Mouse (Mus musculus): ENCODE measurements at regions not wholly inside any gene's neighbourhood (a gene's known extent, or its start where the extent isn't known, plus 50 kb on each side); places are given as distances from the start of the nearest gene placed in this dataset.

DNA sequence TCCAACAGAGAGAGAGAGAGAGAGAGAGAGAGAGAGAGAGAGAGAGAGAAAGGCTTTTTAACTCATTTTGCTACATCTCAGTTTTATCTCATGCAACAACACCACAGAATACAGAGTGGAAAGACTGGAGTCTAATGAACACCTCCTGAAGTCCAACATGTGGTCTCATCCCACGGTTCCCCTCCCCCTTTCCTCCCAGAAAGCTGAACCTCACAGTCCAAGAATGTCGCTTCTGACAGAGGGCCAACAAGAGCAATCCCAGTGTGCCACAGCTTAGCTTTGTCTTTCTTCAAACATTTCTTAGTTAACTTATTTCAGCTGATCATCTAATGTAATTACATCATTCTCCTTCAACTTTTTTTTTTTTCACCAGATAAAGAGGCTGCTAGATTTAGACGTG, 180.5 kb upstream of the Egln3 start:
- DNase-seq (ENCODE audit: low read depth): no peak

DNA sequence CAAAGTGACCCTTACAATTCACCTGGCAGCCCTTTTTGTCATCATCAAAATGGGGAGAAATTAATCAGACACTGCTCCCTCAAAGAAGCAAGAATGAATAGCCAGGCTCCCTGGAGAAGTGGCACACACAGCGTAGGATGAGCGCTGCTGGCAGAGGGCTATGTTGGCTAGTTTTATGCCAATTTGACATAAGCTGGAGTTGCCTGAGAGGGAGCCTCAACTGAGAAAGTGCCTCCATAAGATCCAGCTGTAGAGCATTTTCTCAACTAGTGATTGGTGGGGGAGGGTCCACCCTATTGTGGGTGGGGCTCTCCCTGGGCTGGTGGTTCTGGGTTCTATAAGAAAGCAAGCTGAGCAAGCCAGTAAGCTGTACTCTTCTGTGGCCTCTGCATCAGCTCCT, 179.3 kb upstream of the Egln3 start:
- no peak for DNase-seq (ENCODE audit: low read depth)

GRCm38 (mm10) chr12:54382061-54382460, 178.4 kb upstream of the Egln3 start:
- DNase-seq (ENCODE audit: low read depth): no peak

GRCm38 (mm10) chr12:54380322-54380721, 176.7 kb upstream of the Egln3 start:
- DNase-seq (ENCODE audit: low read depth): no peak

- DNase-seq (ENCODE audit: low read depth): no peak
Measured at GRCm38 (mm10) chr12:54378576-54378975, 174.9 kb upstream of the Egln3 start.

- no peak for DNase-seq (ENCODE audit: low read depth)
Measured at GRCm38 (mm10) chr12:54374060-54374459, 170.4 kb upstream of the Egln3 start.

DNA sequence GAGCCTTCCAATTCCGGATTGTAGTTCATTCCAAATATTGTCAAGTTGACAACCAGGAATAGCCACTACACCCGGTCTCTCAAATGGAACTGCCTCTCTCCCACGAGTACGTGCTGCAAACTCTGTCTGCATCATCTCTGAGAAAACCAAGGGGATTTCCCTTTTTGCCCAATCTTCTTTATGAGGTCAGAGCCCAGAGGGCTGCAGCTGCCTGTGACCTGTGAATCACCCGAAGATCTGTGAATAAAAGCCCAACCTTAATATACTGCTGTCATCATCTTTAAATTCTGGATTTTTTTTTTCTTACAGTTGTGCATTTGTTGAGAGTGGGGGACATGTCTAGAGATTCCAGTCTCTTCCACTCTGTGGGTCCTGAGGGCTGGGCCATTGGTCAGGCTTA, 165.6 kb upstream of the Egln3 start:
- DNase-seq (ENCODE audit: low read depth): peak; percentile 9

DNA sequence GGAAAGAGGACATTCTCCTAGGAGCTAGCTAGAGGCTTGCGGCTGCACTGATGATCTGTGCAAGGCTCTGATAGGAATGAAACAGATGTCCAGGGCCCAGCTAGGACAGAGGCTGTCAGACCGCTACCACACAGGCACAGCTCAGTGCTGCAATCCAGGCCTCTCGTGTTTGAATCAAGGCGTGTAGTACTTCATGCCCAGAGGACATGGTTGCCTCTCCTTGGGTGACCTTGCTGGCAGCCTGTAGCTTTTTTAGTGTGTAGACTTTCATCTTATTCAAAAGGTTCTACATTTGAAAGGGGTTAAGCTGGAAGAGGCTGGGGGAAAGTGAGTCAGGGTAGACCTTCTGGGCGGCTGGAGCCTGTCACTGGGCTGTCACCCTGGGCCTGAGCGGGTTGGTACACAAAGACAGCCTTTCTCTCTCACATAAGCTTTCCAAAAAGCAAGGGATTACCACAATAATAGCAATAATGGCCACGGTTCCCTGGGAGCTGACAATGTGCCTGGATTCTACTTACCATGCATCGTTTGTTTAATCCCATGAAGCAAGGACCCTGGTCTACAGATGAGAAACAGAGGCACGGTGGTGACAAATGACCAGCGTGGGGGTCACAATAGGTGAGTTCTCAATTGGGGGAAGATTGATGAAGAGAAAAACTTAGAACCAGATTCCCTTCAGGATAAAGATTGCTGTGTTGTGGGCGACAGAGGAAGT, 160.9 kb upstream of the Egln3 start:
- no peak for DNase-seq (ENCODE audit: low read depth)

- DNase-seq (ENCODE audit: low read depth): no peak
Measured at GRCm38 (mm10) chr12:54361762-54362161, 158.1 kb upstream of the Egln3 start.

DNA sequence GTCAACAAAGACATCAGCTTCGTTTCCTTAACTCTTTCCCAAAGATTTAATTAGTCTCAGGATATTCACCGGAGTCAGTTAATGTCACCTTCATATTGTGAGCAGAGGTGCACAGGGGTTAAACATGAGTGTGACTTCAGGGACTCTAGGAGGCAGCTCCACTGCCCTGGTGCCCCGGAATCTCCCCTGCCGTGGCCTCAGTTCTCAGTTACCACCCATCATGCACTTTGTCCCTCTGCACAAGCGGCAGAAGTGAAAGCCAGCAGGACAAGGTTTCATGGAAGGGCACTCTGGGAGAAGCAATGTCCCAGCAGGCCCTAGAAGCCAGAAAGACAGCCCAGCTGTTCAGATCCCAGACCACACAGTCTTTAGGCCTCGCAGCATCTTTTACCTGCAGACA, 150.5 kb upstream of the Egln3 start:
- DNase-seq (ENCODE audit: low read depth): no peak

DNA sequence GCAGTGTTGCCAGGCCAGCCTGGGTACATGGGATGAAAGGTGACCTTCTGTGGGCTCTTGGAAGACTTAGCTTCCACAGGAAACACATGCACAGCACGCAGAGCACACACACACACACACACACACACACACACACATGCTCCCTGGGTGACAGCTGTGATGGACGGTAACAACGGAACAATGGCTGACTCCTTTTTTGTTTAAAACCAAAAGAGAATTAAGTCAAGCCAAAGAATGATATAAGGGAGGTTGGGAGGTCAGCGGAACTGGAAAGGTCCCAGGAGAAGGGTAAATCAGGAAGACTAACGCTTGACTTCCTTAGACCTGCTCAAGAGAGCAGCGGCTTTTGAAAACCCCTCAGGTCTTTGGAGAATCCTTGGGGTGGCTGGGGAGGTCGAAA, 150.0 kb upstream of the Egln3 start:
- no peak for DNase-seq (ENCODE audit: low read depth)

- peak; percentile 42 for DNase-seq (ENCODE audit: low read depth)
Measured at GRCm38 (mm10) chr12:54352963-54353606, 149.4 kb upstream of the Egln3 start.

- DNase-seq (ENCODE audit: low read depth): no peak
Measured at GRCm38 (mm10) chr12:54350293-54350692, 146.6 kb upstream of the Egln3 start.

- no peak for DNase-seq (ENCODE audit: low read depth)
Measured at GRCm38 (mm10) chr12:54349403-54349802, 145.7 kb upstream of the Egln3 start.

- no peak for DNase-seq (ENCODE audit: low read depth)
Measured at GRCm38 (mm10) chr12:54343493-54343892, 139.8 kb upstream of the Egln3 start.

DNA sequence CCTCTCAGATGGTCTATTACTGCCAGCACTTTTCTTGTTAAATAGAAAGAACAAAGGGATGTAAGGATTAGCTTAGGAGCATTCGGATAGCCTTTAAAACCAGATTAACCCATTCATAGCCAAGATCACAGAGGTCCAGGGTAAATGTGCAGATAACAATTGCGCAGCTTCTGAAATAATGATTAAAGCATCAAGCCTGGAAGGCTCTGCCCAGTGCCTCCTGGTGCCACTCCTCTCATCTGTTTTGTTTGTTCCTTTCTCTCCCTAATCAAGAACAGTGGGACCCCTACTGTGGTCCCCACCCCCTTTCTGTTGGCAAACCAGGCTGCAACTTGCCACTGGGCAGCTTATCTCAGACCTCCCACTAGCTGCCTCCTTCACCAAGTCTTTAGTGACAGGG, 131.8 kb upstream of the Egln3 start:
- DNase-seq (ENCODE audit: low read depth): no peak

DNA sequence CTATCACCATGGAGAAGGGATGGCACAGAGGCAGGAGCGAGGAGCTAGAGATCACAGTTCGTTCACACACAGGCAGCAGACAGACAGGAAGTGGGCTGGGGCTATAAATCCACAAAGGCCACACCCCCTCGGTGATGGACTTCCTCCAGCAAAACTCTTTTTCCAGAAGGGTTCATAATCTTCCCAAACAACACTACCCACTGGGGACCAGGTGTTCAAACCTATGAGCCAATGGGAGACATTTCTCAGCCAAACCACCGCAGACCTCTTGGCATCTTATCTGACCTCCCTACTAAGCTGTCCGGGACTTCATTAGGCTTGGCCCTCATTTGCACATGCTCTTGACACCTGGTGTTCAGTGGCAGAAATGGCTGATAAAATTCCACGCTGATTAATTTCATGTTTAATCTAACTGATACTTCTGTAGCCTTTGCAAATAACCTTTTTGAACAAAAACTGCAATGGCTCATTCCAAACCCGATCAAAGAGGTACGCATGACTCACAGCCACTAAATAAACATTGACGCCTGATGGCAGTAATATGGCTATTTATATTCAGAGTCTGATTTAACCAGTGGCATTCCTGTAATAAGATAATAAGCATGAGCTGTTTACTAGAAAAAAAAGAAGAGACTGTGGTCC, 131.0 kb upstream of the Egln3 start:
- no peak for DNase-seq (ENCODE audit: low read depth)

DNA sequence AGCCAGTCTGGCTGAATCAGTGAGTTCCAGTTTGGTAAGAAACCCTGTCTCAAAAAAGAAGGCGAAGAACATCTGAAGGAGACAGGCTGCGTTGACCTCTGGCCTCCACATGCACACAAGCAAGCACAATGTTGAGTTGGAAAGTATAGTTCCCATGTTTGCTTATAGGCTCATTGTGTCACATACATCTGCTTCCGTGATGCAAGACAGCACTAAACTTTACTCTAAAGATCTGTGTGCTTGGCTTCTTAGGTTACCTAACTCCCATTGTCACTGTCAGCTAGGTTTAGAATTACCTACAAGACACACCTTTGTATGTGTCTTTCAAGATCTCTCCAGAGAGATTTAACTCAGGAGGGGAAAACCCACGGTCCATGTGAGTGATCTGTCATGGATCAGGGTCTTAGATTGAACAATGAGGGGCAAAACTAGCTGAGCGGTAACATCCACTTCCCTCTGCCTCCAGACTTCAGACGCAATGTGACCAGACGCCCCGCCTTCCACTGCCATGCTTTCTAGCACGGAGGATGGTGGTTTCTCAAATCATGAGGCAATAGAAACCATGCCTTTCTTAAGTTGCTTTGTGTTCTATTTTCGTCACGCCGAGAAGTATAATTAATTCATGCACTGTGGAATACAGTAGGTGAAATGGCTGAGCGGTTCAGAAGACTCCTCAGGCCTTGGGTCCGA, 130.1 kb upstream of the Egln3 start:
- no peak for DNase-seq (ENCODE audit: low read depth)

GRCm38 (mm10) chr12:54327483-54327882, 123.8 kb upstream of the Egln3 start:
- DNase-seq (ENCODE audit: low read depth): no peak

DNA sequence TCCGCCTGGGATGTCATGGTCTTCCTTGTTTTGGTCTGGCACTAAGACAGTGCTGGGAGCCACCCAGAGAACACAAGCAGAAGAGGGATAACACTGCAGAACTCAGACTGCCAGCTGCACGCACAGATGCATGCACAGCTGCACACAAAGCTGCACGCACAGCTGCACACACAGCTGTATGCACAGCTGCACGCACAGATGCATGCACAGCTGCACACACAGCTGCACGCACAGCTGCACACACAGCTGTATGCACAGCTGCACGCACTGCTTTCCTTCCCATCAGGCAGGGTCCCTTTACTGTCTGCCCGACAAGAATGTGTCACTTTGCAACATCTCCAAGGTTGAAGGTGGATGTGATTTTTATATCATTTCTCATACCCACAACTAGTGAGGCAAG, 122.9 kb upstream of the Egln3 start:
- no peak for DNase-seq (ENCODE audit: low read depth)

DNA sequence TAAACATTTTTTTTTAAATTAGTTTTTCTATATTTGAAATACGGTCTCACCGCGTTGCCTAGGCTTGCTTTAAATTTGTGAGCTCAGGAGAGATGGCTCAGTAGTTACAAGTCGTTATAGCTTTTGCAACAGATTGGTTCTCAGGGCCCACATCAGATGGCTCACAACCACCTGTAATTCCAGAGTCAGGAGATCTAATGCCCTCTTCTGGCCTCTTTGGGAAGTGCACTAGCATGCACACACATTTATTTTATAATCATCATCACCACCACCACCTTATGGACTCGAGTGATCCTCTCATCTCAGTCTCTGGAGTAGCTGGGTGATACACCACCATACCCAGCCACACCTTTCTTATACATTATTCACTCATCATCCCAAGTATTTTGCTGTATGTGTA, 116.9 kb upstream of the Egln3 start:
- DNase-seq (ENCODE audit: low read depth): no peak

DNA sequence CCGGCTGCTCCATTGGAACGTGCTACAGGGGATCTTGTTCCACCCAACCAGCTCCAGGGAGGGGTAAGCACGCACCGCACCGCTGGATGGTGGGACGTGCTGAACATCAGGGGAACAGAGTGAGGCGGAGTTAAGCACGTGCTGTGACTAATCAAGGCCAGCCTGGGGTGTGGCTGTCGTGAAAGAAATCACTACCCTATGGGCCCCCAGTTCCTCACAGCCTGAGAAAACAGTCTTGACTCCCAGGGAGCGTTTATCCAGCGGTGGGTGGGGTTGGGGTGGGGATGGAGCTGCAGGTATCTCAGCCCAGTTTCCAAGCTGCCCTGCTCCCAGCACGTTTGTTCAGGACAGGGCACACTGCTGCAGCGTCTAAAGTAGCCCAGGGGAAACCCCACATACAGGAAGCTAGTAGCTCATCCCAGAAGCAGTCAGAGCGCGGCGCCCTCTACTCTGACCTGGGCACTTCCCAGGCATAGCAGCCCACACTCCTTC, 113.4 kb upstream of the Egln3 start:
- peak; percentile 46 for DNase-seq (ENCODE audit: low read depth)

- DNase-seq (ENCODE audit: low read depth): no peak
Measured at GRCm38 (mm10) chr12:54316066-54316567, 112.5 kb upstream of the Egln3 start.

Measured in naive thymus-derived CD4-positive, alpha-beta T cell, adult 2 months (primary cell).